Comparison of ENCODE assay signal across 8 mouse cellular contexts in the genomic region with DNA sequence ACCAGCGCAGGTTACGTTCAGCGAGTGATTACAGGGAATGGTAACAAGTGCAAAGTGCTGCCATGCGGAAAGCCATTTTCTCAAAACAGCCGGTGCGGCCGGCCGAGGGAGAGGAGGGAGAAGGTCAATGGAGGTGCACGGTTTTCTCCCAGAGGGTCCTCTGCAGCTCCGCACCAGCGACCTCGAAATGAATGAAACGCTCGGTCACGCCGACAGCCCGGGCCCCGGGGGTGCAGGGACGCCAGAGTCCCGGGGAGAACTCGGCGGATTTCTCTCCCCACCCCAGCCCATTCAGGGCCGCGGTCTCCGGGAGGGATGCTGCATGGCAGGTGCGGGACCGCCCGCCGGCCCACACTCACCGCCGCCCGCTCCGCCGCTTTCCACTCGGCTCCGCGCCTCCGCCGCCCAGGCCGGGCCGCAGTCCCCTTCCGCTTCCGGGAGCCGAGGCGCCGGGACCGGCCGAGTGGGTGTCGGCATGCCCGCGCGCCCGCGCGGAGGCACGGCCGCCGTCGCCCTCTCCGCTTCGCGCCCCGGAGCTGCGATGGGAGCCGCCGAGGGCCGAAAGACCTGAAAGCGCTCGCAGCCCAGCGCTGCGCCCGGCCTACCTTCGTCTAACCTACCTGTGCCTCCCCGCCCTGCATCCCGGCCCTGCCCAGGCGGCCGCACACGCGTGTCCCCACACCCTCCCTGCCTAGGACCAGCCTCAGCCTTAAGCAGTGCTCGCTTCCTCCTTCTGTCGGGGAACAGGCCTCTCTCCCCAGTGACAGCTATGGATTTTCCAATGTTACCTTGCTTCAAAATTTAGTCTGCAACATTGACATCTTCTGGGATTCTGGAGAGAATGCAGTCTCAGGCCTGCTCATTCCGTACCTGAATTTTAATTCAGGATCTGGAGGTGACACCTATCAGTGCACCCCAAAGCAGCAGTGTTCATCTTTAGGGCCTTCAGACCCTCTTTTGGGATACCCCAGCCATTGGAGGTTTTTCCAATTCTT. TPM values are rescaled to one million over a fixed set of nuclear protein-coding genes. Genes with fewer than 3 reads are reported as not detected.
DNase-seq lines count a peak whose midpoint lies in the region; ATAC-seq lines count a peak whose summit lies in the region.

A gene (minus strand): TSS at position 828 of the 995 bp plus-strand sequence.

- peaks cover 7% of the 10 kb centered on the region for H3K4me1 ChIP-seq in intestine, embryonic 16.5 days (ENCODE audit: control insufficient read depth, insufficient read depth, low read length)
- H3K4me1 ChIP-seq in midbrain, embryonic 11.5 days (ENCODE audit: control insufficient read depth, insufficient read depth, low read length): peaks cover 6% of the 10 kb centered on the region

- DNase-seq in adipocyte (ENCODE audit: low spot score): peak; percentile 37
- DNase-seq in embryo, embryonic 10 days (ENCODE audit: low spot score): peak; percentile 67
- peak; percentile 65 to 72 for DNase-seq in gastrocnemius, postnatal 36 days
- DNase-seq in left cerebral cortex, postnatal 4 days: peak; percentile 74
- DNase-seq in midbrain, embryonic 11.5 days (ENCODE audit: low spot score, missing footprints): peak; percentile 96
- peak; percentile 74 for DNase-seq in right cerebral cortex, postnatal 4 days
- peak; percentile 73 for DNase-seq in yolk sac, embryonic 10.5 days (ENCODE audit: low spot score)

- H3K27me3 ChIP-seq in intestine, embryonic 16.5 days (replicated peaks; ENCODE audit: control insufficient read depth, insufficient read depth, low read length): no peaks in the 10 kb centered on the region
- H3K27me3 ChIP-seq in midbrain, embryonic 11.5 days (ENCODE audit: control insufficient read depth, insufficient read depth, low read length): no peaks in the 10 kb centered on the region

- H3K36me3 ChIP-seq in intestine, embryonic 16.5 days (ENCODE audit: control insufficient read depth, insufficient read depth, low read length): no peaks in the 10 kb centered on the region
- H3K36me3 ChIP-seq in midbrain, embryonic 11.5 days (ENCODE audit: control insufficient read depth, insufficient read depth, low read length): no peaks in the 10 kb centered on the region

- peak within 1 kb of the TSS; percentile 91 for H3K9ac ChIP-seq in intestine, embryonic 16.5 days (ENCODE audit: low read depth, low read length)
- peak within 1 kb of the TSS; percentile 90 for H3K9ac ChIP-seq in midbrain, embryonic 11.5 days (ENCODE audit: low read length)

- no peaks in the 10 kb centered on the region for H3K9me3 ChIP-seq in intestine, embryonic 16.5 days (ENCODE audit: control insufficient read depth, low read length)
- H3K9me3 ChIP-seq in midbrain, embryonic 11.5 days (ENCODE audit: control insufficient read depth, low read length): no peaks in the 10 kb centered on the region

- peak within 1 kb of the TSS; percentile 80 for H3K4me2 ChIP-seq in intestine, embryonic 16.5 days (ENCODE audit: low read depth, low read length)
- peak within 1 kb of the TSS; percentile 73 for H3K4me2 ChIP-seq in midbrain, embryonic 11.5 days

- WGBS in intestine, embryonic 16.5 days: under 1% methylated on average over 68 of the region's 82 CpGs
- whole genome bisulfite sequencing in midbrain, embryonic 11.5 days: under 1% methylated on average over 78 of the region's 82 CpGs

- peak; percentile 96 for ATAC-seq in intestine, embryonic 16.5 days
- ATAC-seq in midbrain, embryonic 11.5 days (ENCODE audit: low FRiP score): peak; percentile 94

- peak within 1 kb of the TSS; percentile 85 for H3K4me3 ChIP-seq in intestine, embryonic 16.5 days (ENCODE audit: low read length)
- H3K4me3 ChIP-seq in midbrain, embryonic 11.5 days (ENCODE audit: low read depth, low read length): peak within 1 kb of the TSS; percentile 83

- peak within 1 kb of the TSS; percentile 71 for H3K27ac ChIP-seq in intestine, embryonic 16.5 days (ENCODE audit: low read length)
- peak within 1 kb of the TSS; percentile 67 for H3K27ac ChIP-seq in midbrain, embryonic 11.5 days (ENCODE audit: low read depth, low read length)

- intact Hi-C loops in gastrocnemius, postnatal 36 days (cut with DNase I): loop anchor here (5.0 kb wide), 1 partner anchor 73 kb away; no protein-coding TSS in a partner anchor
- intact Hi-C loops in left cerebral cortex, postnatal 4 days (cut with DNase I): loop anchor here (5.0 kb wide), 1 partner anchor 73 kb away; no protein-coding TSS in a partner anchor

RNA-seq across cellular contexts. Expression of the gene that starts here (rescaled TPM):
- 10 to 100 TPM in 1 of 2 experiments, 1 to 10 TPM in 1; 9.9 to 12.0 TPM for total RNA-seq in gastrocnemius, postnatal 36 days (2021)
- 15.7 and 15.9 TPM in 2 replicates for polyA plus RNA-seq in intestine, embryonic 16.5 days (2015; fragmentation: Nextera tagmentation; extraction: Ambion mirVana)
- 10 to 100 TPM; 42.6 to 47.0 TPM for total RNA-seq in left cerebral cortex, postnatal 4 days (2021)
- polyA plus RNA-seq in midbrain, embryonic 11.5 days (2014; fragmentation: Nextera tagmentation; extraction: Ambion mirVana): 11.5 and 15.6 TPM in 2 replicates

Comparison
In these comparisons a context has a peak if more than half of its experiments do, and no peak if none do; other contexts are left out.
1. Peak in every context shown above with its lines: DNase-seq, ATAC-seq, H3K4me3 ChIP-seq and H3K27ac ChIP-seq.
2. DNase-seq: peak in every context shown above with its lines; median percentile 96 in midbrain, embryonic 11.5 days; 74 in left cerebral cortex, postnatal 4 days; 74 in right cerebral cortex, postnatal 4 days; 73 in yolk sac, embryonic 10.5 days; 68 in gastrocnemius, postnatal 36 days; 67 in embryo, embryonic 10 days; 37 in adipocyte.